Mouse (Mus musculus): ENCODE results near the gene Sfta2.

DNA sequence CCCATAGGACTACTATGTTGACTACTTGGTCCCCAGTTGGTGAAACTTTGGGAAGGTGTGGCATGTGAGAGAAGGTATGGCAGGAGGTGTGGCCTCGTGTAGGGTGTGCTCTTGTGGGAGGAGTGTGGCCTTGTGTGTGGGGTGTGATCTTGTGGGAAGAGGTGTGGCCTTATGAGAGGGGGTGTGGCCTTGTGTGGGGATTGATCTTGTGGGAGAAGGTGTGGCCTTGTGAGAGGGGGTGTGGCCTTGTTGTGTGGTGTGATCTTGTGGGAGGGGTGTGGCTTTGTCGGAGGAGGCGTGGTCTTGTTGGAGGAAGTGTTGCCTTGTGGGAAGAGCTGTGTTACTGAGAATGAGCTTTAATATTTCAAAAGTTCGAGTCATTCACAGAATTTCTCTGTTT, 15.8 kb downstream of the Sfta2 start:
- TF ChIP-seq EP300 (IDR thresholded peaks at IDR 0.05) = no peak
- no peak for TF ChIP-seq CTCF (IDR thresholded peaks at IDR 0.05)
